Mouse (Mus musculus): ENCODE data around the gene Drap1.

Gene Drap1

DNA sequence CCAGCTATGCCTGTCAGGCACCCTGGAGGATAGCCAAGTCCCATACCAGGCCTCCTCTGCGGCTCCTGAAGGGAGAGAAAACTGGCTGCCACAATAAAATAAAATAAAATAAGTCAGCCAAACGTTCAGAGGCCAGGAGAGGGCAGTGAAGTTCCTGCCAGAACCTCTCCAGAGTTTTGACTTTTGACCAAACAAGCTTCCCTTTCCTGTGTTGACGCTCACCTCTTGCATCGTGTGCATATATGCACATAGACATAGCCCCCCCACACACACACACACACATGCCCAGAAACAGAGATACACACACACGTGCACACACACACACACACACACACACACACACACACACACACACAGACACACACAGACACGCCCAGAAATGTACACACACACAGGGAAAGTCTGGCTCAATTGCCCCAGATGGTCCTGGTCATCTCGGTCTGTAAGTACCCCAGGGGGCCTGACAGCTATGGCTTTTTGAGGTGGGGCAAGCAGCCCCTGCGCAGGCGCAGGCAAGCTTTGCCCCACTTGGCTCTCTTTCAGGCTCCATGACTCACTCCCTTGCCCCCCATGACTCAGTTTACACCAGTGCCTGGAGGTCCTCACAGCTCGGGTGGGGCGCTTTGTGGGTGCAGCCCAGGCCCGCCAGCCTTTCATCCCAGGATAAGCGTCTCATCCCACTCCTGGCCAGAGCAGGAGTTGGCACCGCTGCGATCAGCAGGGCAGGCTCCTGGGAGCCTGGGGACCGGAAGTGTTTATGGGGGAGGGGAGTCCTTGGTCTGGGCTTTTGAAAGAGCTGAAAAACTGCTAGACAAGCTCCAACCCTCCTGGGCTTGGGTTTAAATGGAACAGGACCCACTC, 8.4 kb upstream of the Drap1 start:
- POLR2A ChIA-PET = interaction anchor here in 3 of 4 experiments (0.6 to 5.3 kb wide), 42 partner anchors 8 to 817 kb away, joined by 3 to 43 read pairs (median 4); partner anchors contain the start of genes AI837181 (in 3 of the 3), Drap1 (in 3 of the 3), Mus81 (in 3 of the 3) and Banf1 (in 2 of the 3)
- CTCF ChIA-PET = interaction anchor here (0.5 to 2.2 kb wide), 17 partner anchors 8 to 345 kb away, joined by 3 to 19 read pairs (median 5); partner anchors contain the start of genes Ccdc85b (in 2 of the 4), Drap1 (in 2 of the 4), AI837181 (in 1 of the 4) and Mus81 (in 1 of the 4)

DNA sequence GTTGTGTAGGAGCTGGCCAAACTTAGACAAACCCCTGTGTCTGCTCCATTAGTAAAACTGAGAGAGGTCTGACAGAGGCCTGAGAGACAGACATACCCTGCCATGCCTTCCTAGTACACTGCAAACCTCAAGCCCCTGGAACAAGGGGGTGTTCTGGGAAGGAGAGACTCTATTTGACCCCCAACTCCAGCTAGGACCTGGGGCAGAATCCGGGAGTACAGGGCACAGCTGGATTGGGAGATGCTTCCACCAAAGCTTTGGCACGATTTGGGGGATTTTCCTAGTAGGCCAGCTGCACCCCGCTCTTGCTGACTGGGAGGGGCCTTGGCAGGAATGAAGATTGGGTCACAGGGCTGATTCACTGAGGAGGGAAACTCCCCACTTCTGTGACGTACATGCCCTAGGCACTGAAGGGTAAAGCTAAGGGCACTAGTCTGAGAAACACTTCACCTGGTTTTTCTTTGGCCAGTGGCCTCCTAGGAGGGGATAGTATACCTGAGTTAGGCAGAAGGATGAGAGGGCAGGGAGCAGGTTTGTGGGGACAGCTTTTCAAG, 7.2 kb upstream of the Drap1 start:
- CTCF ChIA-PET = interaction anchor here in 2 of 4 experiments (0.9 to 1.3 kb wide), 2 partner anchors 25 kb away, joined by 6 to 7 read pairs; partner anchors contain the start of gene Ccdc85b (in 2 of the 2)
- POLR2A ChIA-PET = interaction anchor here in 3 of 4 experiments (0.5 to 5.3 kb wide), 18 partner anchors 7 to 480 kb away, joined by 3 to 43 read pairs (median 4); partner anchors contain the start of genes AI837181 (in 2 of the 3), Ccdc85b (in 2 of the 3), Cfl1 (in 2 of the 3) and Drap1 (in 2 of the 3)

DNA sequence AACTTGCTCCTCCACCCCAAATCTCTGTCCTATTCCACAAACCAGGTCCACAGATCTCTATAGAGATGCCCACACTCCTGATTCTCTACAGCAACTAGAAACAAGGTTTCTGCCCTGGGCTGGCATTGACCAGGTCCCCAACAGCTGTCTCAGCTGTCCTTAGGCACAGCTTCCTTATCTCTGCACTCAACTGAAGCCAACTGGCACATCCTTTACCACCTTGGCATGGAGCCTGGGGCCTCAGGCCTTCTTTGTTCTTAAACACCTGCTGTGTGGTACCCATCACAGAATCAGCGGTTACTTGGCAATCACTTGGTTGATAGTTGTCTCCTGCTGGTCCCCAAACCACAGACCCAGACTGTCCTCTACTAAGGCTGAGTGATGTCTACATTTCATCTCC, 5.6 kb upstream of the Drap1 start:
- POLR2A ChIA-PET = interaction anchor here in 3 of 4 experiments (0.6 to 5.3 kb wide), 13 partner anchors 15 to 135 kb away, joined by 3 to 42 read pairs (median 4); partner anchors contain the start of genes Ccdc85b (in 2 of the 3), Fosl1 (in 1 of the 3), Mus81 (in 1 of the 3) and Sart1 (in 1 of the 3)

DNA sequence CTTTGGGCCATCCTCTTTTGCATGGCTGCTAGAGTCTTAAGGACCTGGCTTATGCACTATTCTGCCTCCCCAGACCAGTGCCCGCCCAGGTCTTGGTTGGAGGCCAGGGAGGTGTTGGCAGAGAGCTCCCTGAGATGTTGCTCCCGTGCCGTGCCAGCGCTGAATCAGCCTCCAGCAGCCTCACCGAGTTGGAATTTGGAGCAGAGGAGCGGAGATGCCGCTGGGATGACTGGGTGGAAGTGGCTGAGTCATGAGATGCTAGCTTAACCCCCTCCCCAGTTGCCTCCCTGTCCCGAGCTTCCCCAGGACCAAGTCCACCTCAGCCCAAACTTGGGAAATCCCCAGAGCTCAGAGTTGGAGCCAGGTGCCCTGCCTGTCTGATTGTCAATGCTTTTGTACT, 5.0 kb upstream of the Drap1 start:
- CTCF ChIA-PET = interaction anchor here in 3 of 4 experiments (0.6 to 1.4 kb wide), 3 partner anchors 22 to 133 kb away, joined by 3 read pairs; no protein-coding TSS in a partner anchor
- POLR2A ChIA-PET = interaction anchor here (0.6 to 2.1 kb wide), 11 partner anchors 16 to 595 kb away, joined by 3 to 14 read pairs (median 4); partner anchors contain the start of genes Mus81 (in 2 of the 4), Ccdc85b (in 1 of the 4), Cfl1 (in 1 of the 4) and Sart1 (in 1 of the 4)

More for the DNA sequence above, 5.6 kb upstream of the Drap1 start:
- CTCF ChIA-PET = interaction anchor here in 1 of 4 experiments (1.1 kb wide), 1 partner anchor 33 kb away, joined by 3 read pairs; no protein-coding TSS in a partner anchor

DNA sequence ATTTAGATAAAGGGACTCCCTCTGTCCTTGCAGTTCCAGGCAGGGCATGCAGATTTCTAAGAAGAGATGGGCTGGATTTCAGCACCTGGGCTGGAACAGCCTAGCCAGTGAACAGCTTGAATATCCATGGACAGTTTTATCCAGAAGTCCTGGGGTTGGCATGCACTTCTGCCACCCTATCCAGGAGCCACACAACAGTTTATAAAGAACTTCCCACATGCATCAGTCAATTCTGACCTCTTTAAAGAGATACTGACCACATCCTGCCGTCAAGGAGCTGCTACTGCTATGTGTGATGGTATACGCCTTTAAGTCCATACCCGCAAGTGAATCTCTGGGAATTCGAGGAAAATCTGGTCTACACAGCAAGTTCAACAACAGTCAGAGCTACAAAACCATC, 4.4 kb upstream of the Drap1 start:
- POLR2A ChIA-PET = interaction anchor here (0.7 to 2.1 kb wide), 10 partner anchors 17 to 596 kb away, joined by 3 to 14 read pairs (median 4); partner anchors contain the start of genes Mus81 (in 2 of the 4), Ccdc85b (in 1 of the 4), Cfl1 (in 1 of the 4) and Sart1 (in 1 of the 4)
- CTCF ChIA-PET = interaction anchor here in 3 of 4 experiments (0.6 to 1.4 kb wide), 4 partner anchors 18 to 133 kb away, joined by 3 read pairs; partner anchors contain the start of gene Fosl1 (in 1 of the 3)

DNA sequence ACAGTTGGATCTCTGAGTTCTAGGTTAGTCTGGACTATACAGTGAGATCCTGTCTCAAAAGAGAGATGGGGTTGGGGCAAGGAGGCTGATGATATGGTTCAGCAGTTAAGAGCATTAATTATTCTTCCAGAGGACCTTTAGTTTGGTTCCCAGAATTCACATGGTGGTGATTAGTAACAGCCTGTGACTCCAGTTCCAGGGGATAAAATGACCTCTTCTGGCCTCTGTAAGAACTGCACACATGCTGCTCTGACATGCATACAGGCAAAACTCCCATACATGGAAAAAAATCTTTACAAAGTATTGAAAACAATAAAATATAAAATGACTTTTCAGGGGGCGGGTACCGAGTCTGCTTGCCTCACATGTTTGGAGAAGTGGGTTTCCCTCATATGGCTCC, 3.3 kb upstream of the Drap1 start:
- ChIA-PET CTCF (interaction anchor here in 1 of 4 experiments (0.7 to 1.8 kb wide), 2 partner anchors 28 to 29 kb away, joined by 3 to 6 read pairs; no protein-coding TSS in a partner anchor), POLR2A (interaction anchor here in 1 of 4 experiments (0.7 kb wide), 1 partner anchor 20 kb away, joined by 3 read pairs; no protein-coding TSS in a partner anchor)

DNA sequence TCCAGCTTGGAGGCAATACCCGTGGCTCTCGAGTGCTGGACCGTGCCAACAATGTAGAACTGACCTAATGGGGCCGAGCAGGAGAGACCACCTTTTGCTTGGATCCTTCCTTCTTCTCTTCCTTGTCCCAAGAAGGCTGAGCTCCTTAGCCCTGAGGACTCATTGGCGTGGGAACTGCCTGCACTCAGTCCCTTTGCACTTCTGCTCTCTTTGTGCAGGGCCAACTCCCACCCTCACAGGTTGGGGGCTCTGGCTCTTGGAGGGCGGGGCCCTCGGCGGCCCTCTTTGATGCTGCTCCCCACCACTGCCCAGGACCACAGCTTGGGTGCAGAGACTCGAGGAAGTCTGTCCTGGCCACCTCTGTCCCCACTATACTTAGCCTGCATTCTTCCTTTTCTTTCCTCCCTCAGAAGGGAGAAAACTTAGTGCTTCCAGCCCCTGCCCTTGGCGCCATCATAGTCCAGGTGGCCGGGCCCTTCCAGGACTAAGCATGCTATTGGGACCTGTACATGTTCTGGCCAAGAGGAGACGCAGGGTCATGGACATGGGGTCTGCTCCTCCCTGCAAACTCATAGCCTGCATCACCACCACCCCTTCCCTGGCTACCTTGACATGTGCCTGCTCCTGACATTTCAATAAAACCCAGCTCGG, 2.0 kb upstream of the Drap1 start:
- CTCF ChIA-PET = interaction anchor here in 2 of 4 experiments (0.7 to 3.7 kb wide), 5 partner anchors 26 to 103 kb away, joined by 3 to 17 read pairs (median 5); partner anchors contain the start of gene Tsga10ip (in 1 of the 2)
- POLR2A ChIA-PET = interaction anchor here (0.5 to 4.4 kb wide), 20 partner anchors 7 to 696 kb away, joined by 3 to 99 read pairs (median 8); partner anchors contain the start of genes Mus81 (in 3 of the 4), Cfl1 (in 2 of the 4), Banf1 (in 1 of the 4) and Ccdc85b (in 1 of the 4)

DNA sequence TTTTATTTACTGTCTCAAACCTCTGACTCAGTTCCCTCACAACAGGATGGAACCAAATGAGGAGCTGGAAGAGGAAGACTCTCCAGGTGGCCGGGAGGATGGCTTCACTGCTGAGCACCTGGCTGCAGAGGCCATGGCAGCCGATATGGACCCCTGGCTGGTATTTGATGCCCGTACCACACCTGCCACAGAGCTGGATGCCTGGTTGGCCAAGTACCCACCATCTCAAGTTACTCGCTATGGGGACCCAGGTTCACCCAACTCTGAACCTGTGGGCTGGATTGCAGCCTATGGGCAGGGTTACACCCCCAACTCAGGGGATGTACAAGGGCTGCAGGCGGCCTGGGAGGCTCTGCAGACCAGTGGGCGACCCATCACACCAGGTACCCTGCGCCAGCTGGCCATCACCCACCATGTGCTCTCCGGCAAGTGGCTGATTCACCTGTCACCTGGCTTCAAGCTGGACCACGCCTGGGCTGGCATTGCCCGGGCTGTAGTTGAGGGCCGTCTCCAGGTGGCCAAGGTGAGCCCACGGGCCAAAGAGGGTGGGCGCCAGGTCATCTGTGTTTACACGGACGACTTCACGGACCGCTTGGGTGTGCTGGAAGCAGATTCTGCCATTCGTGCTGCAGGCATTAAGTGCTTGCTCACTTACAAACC, 1.3 kb upstream of the Drap1 start:
- ChIA-PET CTCF (interaction anchor here in 3 of 4 experiments (0.6 to 3.7 kb wide), 7 partner anchors 19 to 103 kb away, joined by 3 to 17 read pairs (median 4); partner anchors contain the start of gene Tsga10ip (in 1 of the 3)), POLR2A (interaction anchor here (0.5 to 4.7 kb wide), 43 partner anchors 7 to 696 kb away, joined by 3 to 99 read pairs (median 7); partner anchors contain the start of genes Banf1 (in 3 of the 4), Cfl1 (in 3 of the 4), Eif1ad (in 3 of the 4) and Mus81 (in 3 of the 4))

DNA sequence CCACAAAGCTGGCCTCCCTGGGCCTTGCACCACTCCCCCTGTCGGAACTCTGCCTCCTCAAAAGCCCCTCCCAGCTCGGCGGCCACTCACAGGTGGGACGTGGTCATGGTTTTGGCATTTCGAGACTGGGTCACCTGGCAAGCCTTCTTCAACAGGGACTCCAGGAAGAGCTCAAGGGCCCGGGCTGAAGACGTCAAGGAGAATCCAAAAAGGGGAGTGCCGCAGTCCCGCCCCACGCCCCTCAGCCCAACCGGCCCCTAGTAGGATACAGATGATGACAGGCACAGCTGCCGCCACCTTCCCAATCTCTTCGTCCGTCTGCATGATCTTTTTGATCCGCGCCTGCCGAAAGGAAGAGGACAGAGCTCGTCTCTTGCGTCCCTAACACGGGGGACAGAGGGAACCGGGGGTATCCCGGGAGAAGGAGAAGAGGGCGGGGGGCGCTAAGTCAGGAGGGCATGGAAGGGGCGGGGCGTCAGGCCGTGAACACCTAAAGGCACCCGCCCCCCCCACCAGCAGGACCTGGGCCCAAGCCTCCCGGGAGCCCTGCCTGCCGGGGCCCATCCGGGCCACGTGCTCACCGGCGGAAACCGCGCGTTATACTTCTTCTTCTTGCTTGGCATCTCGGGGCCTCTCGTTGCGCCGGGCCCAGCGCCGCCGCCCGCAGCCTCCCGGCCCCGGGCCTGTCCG, 542 bp downstream of the Drap1 start:
- CTCF ChIA-PET = interaction anchor here (0.5 to 3.7 kb wide), 20 partner anchors 8 to 717 kb away, joined by 3 to 21 read pairs (median 4); partner anchors contain the start of genes Arl2 (in 1 of the 4), Ccdc85b (in 1 of the 4), Cst6 (in 1 of the 4) and Mus81 (in 1 of the 4)
- POLR2A ChIA-PET = interaction anchor here (0.5 to 4.7 kb wide), 110 partner anchors 9 to 1037 kb away, joined by 3 to 99 read pairs (median 4); partner anchors contain the start of genes Banf1 (in 3 of the 4), Ccdc85b (in 3 of the 4), Cfl1 (in 3 of the 4) and Eif1ad (in 3 of the 4)

DNA sequence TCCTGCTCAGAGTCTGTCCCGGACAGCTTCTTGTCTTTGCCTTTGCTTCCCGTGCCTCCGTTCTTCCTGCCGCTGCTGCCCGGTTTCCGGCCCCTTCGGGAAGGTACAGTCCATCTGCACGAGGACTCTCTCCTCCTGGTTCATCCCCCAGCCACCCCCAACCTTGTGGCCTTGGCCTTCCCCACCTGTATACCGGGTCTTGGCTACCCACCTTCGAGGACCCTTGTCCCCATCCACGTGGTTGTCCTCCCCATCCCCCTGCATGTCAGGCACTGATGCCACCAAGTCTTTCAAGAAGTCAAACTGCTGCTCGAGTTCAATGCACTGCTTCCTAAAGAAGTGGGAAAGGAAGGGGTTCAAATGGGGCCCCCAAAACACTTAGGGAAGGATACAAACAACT, 1.2 kb downstream of the Drap1 start:
- CTCF ChIA-PET = interaction anchor here in 2 of 4 experiments (0.7 to 3.7 kb wide), 10 partner anchors 8 to 75 kb away, joined by 3 to 21 read pairs (median 6); partner anchors contain the start of genes Ccdc85b (in 1 of the 2), Cst6 (in 1 of the 2), Mus81 (in 1 of the 2) and Sart1 (in 1 of the 2)

DNA sequence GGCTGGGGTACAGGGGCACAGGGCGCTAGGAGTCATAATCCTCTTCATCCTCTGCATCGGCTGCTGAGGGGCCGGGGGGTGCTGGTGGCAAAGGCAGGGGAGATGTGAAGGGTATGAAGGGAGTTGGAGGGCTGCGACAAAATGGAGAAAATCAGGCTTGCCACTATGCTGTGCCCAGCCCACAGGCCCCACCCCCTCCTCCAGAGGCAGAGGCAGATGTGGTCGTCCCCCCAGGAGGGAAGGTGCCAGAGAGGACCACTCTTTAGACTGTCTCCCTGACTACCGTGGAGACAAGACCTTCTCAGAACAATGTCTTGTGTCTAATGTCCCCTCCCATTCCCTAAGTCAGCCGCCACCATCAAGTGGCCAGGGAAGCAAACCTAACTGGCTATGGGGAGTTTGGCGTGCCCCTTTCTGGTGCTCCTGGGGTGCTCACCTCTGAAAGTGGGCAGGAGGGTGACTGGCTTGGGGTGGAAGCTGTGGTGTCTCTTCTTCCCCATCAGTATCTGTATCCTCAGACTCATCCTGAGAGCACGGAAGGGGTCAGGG, 1.8 kb downstream of the Drap1 start:
- ChIA-PET CTCF (interaction anchor here in 2 of 4 experiments (1.4 to 2.4 kb wide), 2 partner anchors 16 to 65 kb away, joined by 3 to 21 read pairs; partner anchors contain the start of gene Mus81 (in 1 of the 2)), POLR2A (interaction anchor here in 3 of 4 experiments (0.6 to 4.7 kb wide), 13 partner anchors 10 to 418 kb away, joined by 3 to 43 read pairs (median 14); partner anchors contain the start of genes Banf1 (in 1 of the 3), Ccdc85b (in 1 of the 3), Cfl1 (in 1 of the 3) and Eif1ad (in 1 of the 3))

More for the DNA sequence above, 1.2 kb downstream of the Drap1 start:
- POLR2A ChIA-PET = interaction anchor here (0.5 to 4.7 kb wide), 60 partner anchors 8 to 622 kb away, joined by 3 to 99 read pairs (median 6); partner anchors contain the start of genes Ccdc85b (in 3 of the 4), Cfl1 (in 3 of the 4), Mus81 (in 3 of the 4) and Banf1 (in 2 of the 4)

DNA sequence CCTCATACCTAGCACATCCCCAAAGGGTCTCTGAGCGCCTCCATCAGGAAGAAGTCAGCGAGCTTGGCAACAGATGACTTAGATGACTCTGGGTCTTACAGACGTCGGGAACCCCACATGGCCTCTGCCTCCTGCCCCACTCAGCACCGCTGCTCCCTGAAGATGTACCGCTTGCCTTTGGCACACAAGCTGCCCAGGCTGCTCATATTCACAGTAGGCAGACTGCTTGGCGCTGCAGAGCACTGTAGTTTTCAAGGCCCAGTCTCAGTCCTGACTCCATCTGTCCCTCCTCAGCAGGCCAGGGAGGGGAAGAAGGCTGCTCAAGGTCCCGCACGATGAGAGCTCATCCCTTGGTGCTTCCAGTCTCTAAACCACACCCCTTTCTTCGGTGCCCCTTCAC, 2.5 kb downstream of the Drap1 start:
- ChIA-PET POLR2A (interaction anchor here in 3 of 4 experiments (0.5 to 4.7 kb wide), 12 partner anchors 10 to 94 kb away, joined by 3 to 38 read pairs (median 4); partner anchors contain the start of genes Banf1 (in 1 of the 3), Cfl1 (in 1 of the 3), Eif1ad (in 1 of the 3) and Mus81 (in 1 of the 3)), CTCF (interaction anchor here in 2 of 4 experiments (0.8 to 1.4 kb wide), 2 partner anchors 16 to 1253 kb away, joined by 3 to 5 read pairs; no protein-coding TSS in a partner anchor)

DNA sequence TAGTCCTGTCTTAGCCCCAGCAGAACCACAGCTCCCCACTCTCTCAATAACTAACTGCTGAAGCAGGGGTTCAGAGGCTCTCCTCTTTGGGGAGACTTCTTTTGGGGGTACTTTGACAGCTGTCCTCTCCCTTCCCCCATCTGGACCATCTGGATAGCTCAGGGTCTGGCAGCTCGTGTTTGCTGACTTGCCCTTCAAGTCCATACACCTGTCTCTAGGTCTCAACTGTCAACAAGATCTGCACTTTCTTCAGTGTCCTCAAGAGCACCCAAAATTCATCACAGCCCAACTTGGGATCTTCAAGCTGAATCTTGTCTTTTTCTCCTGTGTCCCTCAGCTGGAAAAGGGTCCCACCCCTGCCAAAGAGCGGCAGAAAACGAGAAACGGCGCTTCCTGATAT, 3.0 kb downstream of the Drap1 start:
- ChIA-PET POLR2A (interaction anchor here in 3 of 4 experiments (0.5 to 4.7 kb wide), 12 partner anchors 10 to 746 kb away, joined by 3 to 38 read pairs (median 4); partner anchors contain the start of genes Banf1 (in 1 of the 3), Cfl1 (in 1 of the 3), Eif1ad (in 1 of the 3) and Mus81 (in 1 of the 3)), CTCF (interaction anchor here in 2 of 4 experiments (0.6 to 1.4 kb wide), 3 partner anchors 15 to 1252 kb away, joined by 3 to 5 read pairs (median 3); no protein-coding TSS in a partner anchor)

DNA sequence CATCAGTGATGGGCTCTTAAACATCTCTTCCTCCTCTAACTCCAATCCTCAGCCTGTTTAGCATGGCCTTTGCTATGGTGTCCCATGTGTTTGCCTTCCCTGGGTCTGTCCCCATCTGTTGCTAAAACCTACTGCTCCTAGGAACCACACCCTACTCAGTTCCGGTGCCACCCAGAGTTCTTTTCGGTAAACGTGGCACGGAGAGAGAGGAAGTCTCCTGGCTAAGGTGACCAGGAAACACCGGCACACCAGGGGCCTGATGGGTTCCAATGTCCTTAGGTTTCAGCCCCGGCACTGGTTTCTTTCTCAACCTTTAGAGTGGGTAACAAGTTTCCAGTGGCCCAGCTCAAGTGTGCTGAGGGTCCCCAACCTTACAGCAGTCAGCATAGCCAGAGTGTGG, 4.2 kb downstream of the Drap1 start:
- ChIA-PET POLR2A (interaction anchor here in 3 of 4 experiments (0.8 to 2.2 kb wide), 7 partner anchors 14 to 67 kb away, joined by 3 to 6 read pairs (median 3); partner anchors contain the start of genes Mus81 (in 2 of the 3), Banf1 (in 1 of the 3), Ccdc85b (in 1 of the 3) and Eif1ad (in 1 of the 3)), CTCF (no interaction called here)

Measured in embryonic stem cell, embryonic (primary cell).